Mouse (Mus musculus) lung, embryonic 15.5 days (tissue): ENCODE results near the gene Uvrag. TPM values are rescaled to one million over a fixed set of nuclear protein-coding genes. Genes with fewer than 3 reads are reported as not detected.
A peak's percentile ranks its signal among the peaks of the same experiment; 100 is the strongest.

Source experiments
- ATAC-seq: fragments of 200-750 bp; cut with Nextera tagmentation; 2 replicates; pipeline ENCODE4 v1.8.0; 2017; ENCODE audit warnings: moderate number of reproducible peaks, borderline replicate concordance; ENCODE audit not compliant: low FRiP score, low TSS enrichment; ENCODE audit errors: extremely low read depth
- H3K27ac ChIP-seq: fragments of 300-500 bp; sonication (generic); 2 replicates; pipeline ENCODE4 v1.5.1; 2015; ENCODE audit warnings: moderate library complexity, mild to moderate bottlenecking, inconsistent platforms
- H3K27me3 ChIP-seq: fragments of 300-500 bp; sonication (generic); 2 replicates; pipeline ENCODE4 v1.6.1; 2015; ENCODE audit warnings: inconsistent platforms
- H3K36me3 ChIP-seq: fragments of 300-500 bp; sonication (generic); 2 replicates; pipeline ENCODE4 v1.6.1; 2015; ENCODE audit warnings: inconsistent platforms
- H3K4me1 ChIP-seq: fragments of 300-500 bp; sonication (generic); 2 replicates; pipeline ENCODE4 v1.6.1; 2015; ENCODE audit warnings: inconsistent platforms
- H3K4me2 ChIP-seq: fragments of 300-500 bp; sonication (generic); 2 replicates; pipeline ENCODE4 v1.6.1; 2015; ENCODE audit warnings: inconsistent platforms, mild to moderate bottlenecking, moderate library complexity
- H3K4me3 ChIP-seq: fragments of 300-500 bp; sonication (generic); 2 replicates; pipeline ENCODE4 v1.5.1; 2015; ENCODE audit warnings: mild to moderate bottlenecking, inconsistent platforms
- H3K9ac ChIP-seq: fragments of 300-500 bp; sonication (generic); 2 replicates; pipeline ENCODE4 v1.6.1; 2015; ENCODE audit warnings: inconsistent platforms
- H3K9me3 ChIP-seq: fragments of 300-500 bp; sonication (generic); 2 replicates; pipeline ENCODE4 v1.6.1; 2016; ENCODE audit warnings: inconsistent platforms
- WGBS: fragments of 180-500 bp; shearing (Covaris S2); methylation state at CpG from one replicate; pipeline ENCODE4 v1.1.7; 2015; 5-methylcytosine and 5-hydroxymethylcytosine counted together
- polyA plus RNA-seq: library from polyadenylated mRNA; unstranded; fragments of >200 nt; fragmentation: Nextera tagmentation; extraction: Ambion mirVana; gene quantifications from 2 replicates; pipeline ENCODE4 v1.2.1, GENCODE M21; 2015

Uvrag gene
- polyA plus RNA-seq, 1 experiment from 2014 or later, result 23.7 TPM

DNA sequence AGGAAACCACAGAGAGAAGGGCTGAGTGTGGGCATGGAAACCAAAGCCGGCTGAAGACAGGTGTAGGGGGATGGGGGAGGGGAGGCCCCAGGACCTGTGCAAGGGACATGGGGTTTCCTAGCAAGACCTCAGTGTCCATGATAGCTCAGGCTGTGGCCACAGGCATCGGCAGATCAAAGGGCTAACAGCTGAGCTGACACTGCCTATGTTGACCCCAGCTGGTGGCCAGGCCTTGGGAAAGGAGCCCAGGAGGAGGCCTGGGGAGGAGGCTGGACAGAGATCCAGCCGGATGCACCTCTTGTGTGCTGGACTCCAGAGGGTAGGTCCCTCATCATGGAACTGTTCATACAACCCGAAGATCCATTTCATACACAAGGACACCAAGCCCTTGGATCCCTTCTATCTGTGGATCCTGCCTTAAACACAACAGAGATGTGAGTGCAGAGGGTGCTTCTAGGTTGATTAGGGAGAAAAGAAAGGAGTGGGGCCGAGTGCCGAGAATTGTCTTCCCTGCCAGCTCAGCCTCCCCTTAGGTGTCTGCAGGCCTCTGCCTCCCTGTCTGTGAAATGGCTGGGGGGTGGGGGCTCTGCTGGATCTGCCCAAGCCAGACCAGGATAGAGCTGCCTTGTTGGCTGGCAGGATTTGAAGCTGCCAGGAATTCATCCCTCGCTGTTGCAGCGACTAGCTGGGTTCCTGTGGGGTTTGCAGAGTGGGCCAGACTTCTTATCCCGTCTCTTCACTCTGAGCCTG, 276.8 kb downstream of the Uvrag start:
- Histone ChIP-seq H3K4me2 (no peak overlapping the region), H3K4me3 (no peak overlapping the region), H3K9ac (no peak overlapping the region), H3K4me1 (peaks cover 26% of the 10 kb centered on the region), H3K36me3 (no peaks in the 10 kb centered on the region), H3K27ac (no peak overlapping the region), H3K9me3 (no peaks in the 10 kb centered on the region), H3K27me3 (no peaks in the 10 kb centered on the region; the same call in 1 of the 2 replicates)
- WGBS, result 52% methylated on average over 9 of the region's 9 CpGs
- ATAC-seq, result no peak

DNA sequence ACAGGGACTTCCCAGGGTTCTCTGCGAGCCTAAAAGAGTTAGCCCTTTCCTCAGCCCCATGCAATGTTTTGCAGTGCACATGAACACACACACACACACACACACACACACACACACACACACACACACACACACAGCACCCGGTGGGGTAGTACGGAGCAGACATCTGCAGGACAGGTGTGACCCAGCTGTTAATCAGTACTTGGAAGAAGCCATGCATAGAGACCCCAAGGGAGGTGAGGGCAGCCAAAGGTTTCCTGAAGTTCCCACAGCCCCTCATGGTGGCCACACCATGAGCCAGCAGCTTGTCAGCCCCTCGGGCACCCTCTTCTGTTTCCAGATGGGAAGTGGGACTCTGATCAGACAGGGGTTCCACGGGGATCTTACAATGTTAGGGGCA, 277.9 kb downstream of the Uvrag start:
- Histone ChIP-seq H3K27ac (no peak overlapping the region), H3K4me2 (no peak overlapping the region), H3K4me3 (no peak overlapping the region), H3K4me1 (peaks cover 21% of the 10 kb centered on the region), H3K9me3 (no peaks in the 10 kb centered on the region), H3K27me3 (no peaks in the 10 kb centered on the region), H3K9ac (no peak overlapping the region), H3K36me3 (no peaks in the 10 kb centered on the region)
- no peak for ATAC-seq
- 73% methylated on average over 5 of the region's 5 CpGs for WGBS

DNA sequence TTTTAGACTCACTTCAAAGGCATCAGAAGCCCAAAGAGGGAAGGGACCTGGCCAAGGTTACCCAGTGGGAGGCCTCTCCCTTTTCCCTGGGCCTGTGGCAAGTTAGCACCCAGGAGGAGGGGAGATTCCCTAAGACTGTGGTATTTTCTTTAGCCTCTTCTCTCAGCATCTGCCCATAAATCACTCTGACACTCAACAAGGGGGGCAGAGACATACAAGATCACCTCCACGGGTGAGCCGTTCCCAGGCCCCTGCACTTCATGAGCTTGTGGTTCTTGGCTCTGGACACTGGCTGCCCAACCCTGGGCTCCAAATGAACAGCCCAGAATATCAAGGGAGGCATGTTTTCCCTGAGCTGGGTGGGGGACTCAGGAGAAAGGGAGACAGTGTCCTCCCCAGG, 279.9 kb downstream of the Uvrag start:
- Histone ChIP-seq H3K27ac (no peak overlapping the region), H3K4me2 (no peak overlapping the region), H3K36me3 (no peaks in the 10 kb centered on the region), H3K4me3 (no peak overlapping the region), H3K9me3 (no peaks in the 10 kb centered on the region), H3K4me1 (peaks cover 5% of the 10 kb centered on the region; the same call in 1 of the 2 replicates), H3K9ac (no peak overlapping the region), H3K27me3 (no peaks in the 10 kb centered on the region)
- no peak for ATAC-seq
- WGBS, result 15% methylated on average over 2 of the region's 2 CpGs

DNA sequence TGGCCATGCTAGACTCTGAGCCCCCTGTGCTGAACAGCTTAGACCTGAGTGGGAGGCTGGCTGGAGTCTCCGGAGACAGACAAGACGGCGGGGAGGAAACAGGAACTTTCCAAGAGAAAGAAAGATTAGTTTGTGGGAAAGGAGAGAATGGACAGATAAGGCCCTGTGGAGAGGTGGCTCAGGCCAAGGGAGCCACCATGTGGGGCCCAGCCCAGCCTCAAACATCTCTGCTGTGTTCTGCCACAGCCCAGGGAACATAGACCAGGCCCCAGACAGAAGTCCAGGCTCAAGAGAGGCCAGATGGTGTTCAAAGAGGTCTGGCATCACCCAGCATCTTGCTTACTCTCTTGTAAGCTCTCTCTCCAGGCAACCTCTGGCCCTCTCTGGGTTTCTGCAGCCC, 283.8 kb downstream of the Uvrag start:
- Histone ChIP-seq H3K4me2 (no peak overlapping the region), H3K4me1 (peaks cover 3% of the 10 kb centered on the region), H3K9ac (no peak overlapping the region), H3K4me3 (no peak overlapping the region), H3K36me3 (peaks cover 14% of the 10 kb centered on the region), H3K27ac (no peak overlapping the region), H3K9me3 (no peaks in the 10 kb centered on the region), H3K27me3 (no peaks in the 10 kb centered on the region)
- ATAC-seq, result no peak
- WGBS, result 39% methylated on average over 3 of the region's 3 CpGs

DNA sequence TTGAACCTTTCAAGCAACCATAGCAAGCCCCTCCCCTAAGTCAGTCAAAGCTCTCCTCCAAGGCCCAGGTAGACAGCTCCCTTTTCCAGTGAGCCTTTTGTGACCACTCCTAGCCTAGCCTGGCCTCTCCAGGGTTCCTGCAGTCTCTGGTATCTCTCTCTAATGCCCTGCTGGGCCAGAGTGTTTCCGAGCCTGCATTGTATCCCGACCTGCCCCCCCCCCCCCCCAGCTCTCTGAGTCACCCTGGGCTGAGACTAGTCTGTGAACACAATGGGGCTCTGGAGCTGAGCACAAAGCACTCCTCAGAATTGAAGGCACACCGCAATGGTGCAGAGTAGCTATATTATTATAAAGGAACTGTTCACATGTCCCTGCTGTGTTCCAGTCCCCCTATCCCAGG, 284.8 kb downstream of the Uvrag start:
- Histone ChIP-seq H3K4me1 (peaks cover 13% of the 10 kb centered on the region), H3K9ac (no peak overlapping the region), H3K4me2 (no peak overlapping the region), H3K27ac (no peak overlapping the region), H3K4me3 (no peak overlapping the region), H3K27me3 (no peaks in the 10 kb centered on the region), H3K36me3 (peaks cover 17% of the 10 kb centered on the region), H3K9me3 (no peaks in the 10 kb centered on the region)
- no peak for ATAC-seq
- WGBS, result 46% methylated on average over 3 of the region's 3 CpGs

DNA sequence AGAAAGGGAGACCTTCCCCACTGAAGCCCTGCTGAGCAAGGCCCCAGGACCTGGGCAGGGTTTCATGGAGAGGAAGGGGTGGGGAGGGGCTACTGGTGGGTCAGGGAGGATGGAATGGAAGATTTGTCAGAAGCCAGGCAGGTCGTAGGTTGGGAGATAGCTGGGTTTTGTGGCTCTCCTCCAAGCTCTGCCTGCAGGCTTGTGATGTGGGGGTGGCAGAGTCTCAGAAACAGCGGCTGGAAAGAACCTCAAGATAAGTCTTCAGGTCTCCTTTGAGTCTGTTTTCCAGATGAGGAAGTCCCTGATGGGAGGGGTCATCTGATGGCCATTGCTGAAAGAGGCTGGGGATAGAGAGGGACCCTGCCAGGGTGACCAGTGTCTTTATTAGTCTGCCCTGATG, 285.6 kb downstream of the Uvrag start:
- WGBS, result 47% methylated on average over 2 of the region's 2 CpGs
- H3K4me1 ChIP-seq, result peaks cover 18% of the 10 kb centered on the region
- H3K27me3 ChIP-seq, result no peaks in the 10 kb centered on the region
- H3K4me3 ChIP-seq, result no peak overlapping the region
- no peaks in the 10 kb centered on the region for H3K9me3 ChIP-seq
- H3K9ac ChIP-seq, result no peak overlapping the region
- no peak overlapping the region for H3K4me2 ChIP-seq
- H3K27ac ChIP-seq, result no peak overlapping the region
- ATAC-seq, result no peak
- H3K36me3 ChIP-seq, result peaks cover 19% of the 10 kb centered on the region

DNA sequence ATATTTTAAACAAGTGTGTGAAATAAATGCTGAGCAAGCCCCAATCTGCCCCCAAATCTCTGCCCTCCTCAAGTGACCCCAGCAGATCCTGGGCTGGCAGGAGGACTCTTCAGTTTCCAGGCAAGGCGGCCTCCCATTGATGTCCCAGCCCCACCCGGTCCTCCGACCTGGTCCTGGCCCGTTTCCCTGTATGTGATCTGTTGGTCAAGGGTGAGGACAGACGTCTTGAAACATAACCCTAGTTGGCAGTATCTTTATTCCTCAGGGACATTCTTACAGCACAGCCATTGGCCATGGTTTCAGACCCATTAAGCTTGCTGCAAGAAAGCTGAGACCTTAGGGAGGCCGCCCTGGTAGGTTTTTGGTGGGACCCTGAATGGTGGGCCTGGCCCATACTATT, 287.1 kb downstream of the Uvrag start:
- Histone ChIP-seq H3K27ac (no peak overlapping the region), H3K4me1 (peaks cover 27% of the 10 kb centered on the region), H3K4me2 (no peak overlapping the region), H3K4me3 (no peak overlapping the region), H3K27me3 (no peaks in the 10 kb centered on the region), H3K36me3 (peaks cover 23% of the 10 kb centered on the region), H3K9ac (no peak overlapping the region), H3K9me3 (no peaks in the 10 kb centered on the region)
- 81% methylated on average over 6 of the region's 6 CpGs for WGBS
- no peak for ATAC-seq

DNA sequence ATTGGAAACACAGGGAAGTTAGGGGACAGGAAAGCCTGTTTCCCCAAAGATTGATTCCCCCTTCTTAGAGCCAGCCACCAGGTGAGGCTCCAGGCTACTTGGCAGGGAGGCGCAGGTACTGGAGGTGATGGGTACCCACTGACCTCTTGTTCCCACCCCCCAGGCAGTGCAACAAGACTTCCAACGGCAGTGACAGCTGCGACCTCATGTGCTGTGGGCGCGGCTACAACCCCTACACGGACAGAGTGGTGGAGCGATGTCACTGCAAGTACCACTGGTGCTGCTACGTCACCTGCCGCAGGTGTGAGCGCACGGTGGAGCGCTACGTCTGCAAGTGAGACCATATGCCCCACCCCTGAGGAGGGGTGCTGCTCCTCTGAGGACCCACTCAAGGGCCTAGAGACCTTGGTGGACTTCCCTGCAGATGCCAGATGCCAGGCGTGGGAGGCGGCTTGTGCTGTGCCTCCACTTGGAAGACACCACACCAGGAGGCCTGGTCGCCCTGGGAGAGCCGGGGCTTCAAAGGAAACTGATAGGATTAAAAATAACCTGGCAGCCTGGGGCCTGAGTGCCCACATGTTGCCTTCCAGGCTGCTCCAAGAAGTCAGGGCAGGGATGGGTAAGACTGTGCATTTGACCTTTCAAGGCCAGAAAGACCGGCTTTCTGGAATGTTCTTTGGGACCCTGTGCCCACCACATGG, 287.8 kb downstream of the Uvrag start:
- no peak for ATAC-seq
- Histone ChIP-seq H3K4me3 (no peak overlapping the region), H3K27me3 (no peaks in the 10 kb centered on the region), H3K4me2 (no peak overlapping the region), H3K27ac (no peak overlapping the region), H3K9ac (no peak overlapping the region), H3K9me3 (no peaks in the 10 kb centered on the region), H3K4me1 (peaks cover 32% of the 10 kb centered on the region), H3K36me3 (peaks cover 23% of the 10 kb centered on the region)
- 77% methylated on average over 18 of the region's 18 CpGs for WGBS

DNA sequence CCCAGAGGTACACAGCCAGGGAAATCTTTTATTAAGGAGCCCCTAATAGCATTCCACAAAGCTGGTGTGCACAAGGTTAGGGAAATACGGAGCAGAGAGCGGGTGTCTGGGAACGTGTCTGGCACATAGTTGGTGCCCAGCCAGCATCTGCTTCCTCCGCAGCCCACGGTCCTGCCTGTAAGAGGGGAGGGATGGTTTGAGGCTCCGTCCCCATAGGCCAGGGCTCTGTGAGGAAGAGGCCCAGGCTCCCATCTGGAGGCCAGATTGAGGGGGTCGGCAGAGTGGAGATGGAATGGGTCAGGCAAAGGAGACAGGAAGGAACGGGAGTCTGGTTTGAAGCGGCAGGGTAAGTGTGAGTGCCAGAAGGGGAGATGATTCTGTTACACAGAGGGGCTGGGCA, 289.7 kb downstream of the Uvrag start:
- no peaks in the 10 kb centered on the region for H3K27me3 ChIP-seq
- 34% methylated on average over 9 of the region's 9 CpGs for WGBS
- peaks cover 33% of the 10 kb centered on the region for H3K36me3 ChIP-seq
- peaks cover 32% of the 10 kb centered on the region for H3K4me1 ChIP-seq
- H3K4me2 ChIP-seq, result peak overlapping the region; percentile 23; the same call in 1 of the 2 replicates
- H3K27ac ChIP-seq, result peak overlapping the region; percentile 82
- peak; percentile 71; the same call in 1 of the 2 replicates for ATAC-seq
- no peak overlapping the region for H3K9ac ChIP-seq
- H3K9me3 ChIP-seq, result no peaks in the 10 kb centered on the region
- no peak overlapping the region for H3K4me3 ChIP-seq

DNA sequence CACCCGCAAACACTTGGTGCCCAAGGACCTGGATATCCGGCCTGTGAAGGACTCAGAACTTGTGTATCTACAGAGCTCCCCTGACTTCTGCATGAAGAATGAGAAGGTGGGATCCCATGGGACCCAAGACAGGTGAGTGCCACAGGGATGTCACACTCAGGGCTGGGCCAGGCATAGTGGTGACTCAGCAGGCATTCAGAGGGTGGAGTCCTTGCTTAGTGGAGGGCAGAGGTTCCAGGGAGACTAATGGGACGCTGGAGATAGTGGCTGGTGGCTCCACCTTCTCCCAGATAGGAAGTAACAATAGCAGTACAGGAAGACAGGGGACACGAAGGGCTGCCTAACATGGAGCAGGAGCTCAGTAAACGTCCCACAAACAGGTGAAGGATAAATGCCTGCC, 290.6 kb downstream of the Uvrag start:
- no peak overlapping the region for H3K4me3 ChIP-seq
- H3K9me3 ChIP-seq, result no peaks in the 10 kb centered on the region
- H3K27ac ChIP-seq, result no peak overlapping the region
- H3K4me1 ChIP-seq, result peaks cover 32% of the 10 kb centered on the region
- peaks cover 33% of the 10 kb centered on the region for H3K36me3 ChIP-seq
- no peaks in the 10 kb centered on the region for H3K27me3 ChIP-seq
- no peak overlapping the region for H3K9ac ChIP-seq
- WGBS, result 84% methylated on average over 5 of the region's 5 CpGs
- no peak for ATAC-seq
- H3K4me2 ChIP-seq, result no peak overlapping the region

DNA sequence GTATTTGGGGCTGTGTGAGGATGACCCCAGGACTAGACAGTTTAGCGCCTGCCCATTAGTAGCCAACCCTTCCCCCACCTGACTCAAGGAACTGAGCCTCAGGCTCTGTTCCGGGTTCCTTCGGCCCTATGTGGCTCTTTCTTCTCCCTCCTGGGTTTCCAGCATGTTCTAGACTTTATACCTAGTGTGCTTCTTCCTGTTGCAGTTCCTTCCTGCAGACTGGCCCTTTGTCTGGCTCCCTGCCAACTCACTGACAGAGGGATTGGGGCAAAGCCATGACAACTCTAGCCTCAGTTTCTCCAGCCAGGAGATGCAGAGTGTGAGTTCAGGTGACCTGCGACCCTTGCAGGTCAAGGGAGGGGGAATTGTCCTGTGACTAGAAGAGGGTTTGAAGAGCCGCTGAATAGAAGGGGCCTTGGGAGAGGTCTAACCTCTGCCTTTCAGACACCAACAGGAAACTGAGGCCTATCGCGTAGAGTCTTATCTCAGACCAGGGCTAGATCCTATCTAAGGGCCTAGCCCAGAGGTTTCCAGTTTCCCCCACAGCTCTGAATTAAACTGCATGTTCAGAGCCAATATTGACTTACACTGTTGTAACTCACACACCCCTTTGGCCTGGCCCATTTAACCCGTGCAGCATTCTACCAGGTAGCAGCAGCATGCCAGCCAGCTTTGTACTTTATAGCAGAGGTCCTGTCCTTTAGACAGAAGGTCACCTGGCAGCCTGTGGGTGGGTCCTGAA, 291.9 kb downstream of the Uvrag start:
- 64% methylated on average over 8 of the region's 8 CpGs for WGBS
- Histone ChIP-seq H3K9me3 (no peaks in the 10 kb centered on the region), H3K4me2 (no peak overlapping the region), H3K36me3 (peaks cover 29% of the 10 kb centered on the region), H3K27ac (peak overlapping the region; percentile 53; the same call in 1 of the 2 replicates), H3K9ac (no peak overlapping the region), H3K27me3 (no peaks in the 10 kb centered on the region), H3K4me3 (no peak overlapping the region), H3K4me1 (peaks cover 32% of the 10 kb centered on the region)
- 0 out of 2 replicates have a peak, but pooled peaks have one; percentile 3 for ATAC-seq

DNA sequence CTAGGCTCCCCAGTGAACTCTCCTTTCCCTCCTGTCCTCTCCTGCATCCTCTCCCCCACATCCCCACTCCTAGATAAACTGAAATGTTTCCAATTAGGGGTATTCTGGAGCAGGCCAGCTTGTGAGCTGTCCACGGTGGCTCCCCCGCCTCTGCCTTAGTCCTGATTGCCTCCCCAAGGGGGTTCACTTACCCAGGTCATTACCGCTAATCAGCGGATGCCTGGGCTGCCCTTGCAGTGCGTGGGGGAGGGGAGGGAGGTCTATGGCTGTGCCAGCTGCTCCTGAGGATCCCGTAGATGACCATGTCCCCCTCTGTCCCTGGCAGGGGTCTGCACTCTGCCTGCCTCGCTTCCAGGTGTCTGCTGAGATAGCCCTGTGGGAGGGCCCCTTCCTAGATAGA, 297.3 kb downstream of the Uvrag start:
- Histone ChIP-seq H3K9ac (no peak overlapping the region), H3K9me3 (no peaks in the 10 kb centered on the region), H3K4me3 (no peak overlapping the region), H3K4me1 (peaks cover 48% of the 10 kb centered on the region), H3K27me3 (peaks cover 17% of the 10 kb centered on the region; the same call in 1 of the 2 replicates), H3K27ac (no peak overlapping the region), H3K36me3 (peaks cover 10% of the 10 kb centered on the region), H3K4me2 (no peak overlapping the region)
- 50% methylated on average over 7 of the region's 7 CpGs for WGBS
- no peak for ATAC-seq
